Mouse (Mus musculus): ENCODE data around the gene Fam219a.

- peak; percentile 35 for TF ChIP-seq CTCF (IDR thresholded peaks at IDR 0.05; ENCODE audit: low read depth)
- no peak for TF ChIP-seq EP300 (IDR thresholded peaks at IDR 0.05; ENCODE audit: low read depth)
Measured at GRCm38 (mm10) chr4:41504325-41504724, 65.0 kb downstream of the Fam219a start.

All from liver, postnatal 0 days (tissue).